Mouse (Mus musculus) cerebellum, adult (tissue): ENCODE measurements around the gene Zfp654.

ENCODE experiments used
- ATAC-seq: cut with Nextera tagmentation; 2 replicates; pipeline ENCODE4 v1.9.2; 2017; ENCODE audit warnings: mild to moderate bottlenecking, moderate library complexity, mixed read lengths; ENCODE audit not compliant: insufficient number of reproducible peaks, low FRiP score, low TSS enrichment

Zfp654 gene

DNA sequence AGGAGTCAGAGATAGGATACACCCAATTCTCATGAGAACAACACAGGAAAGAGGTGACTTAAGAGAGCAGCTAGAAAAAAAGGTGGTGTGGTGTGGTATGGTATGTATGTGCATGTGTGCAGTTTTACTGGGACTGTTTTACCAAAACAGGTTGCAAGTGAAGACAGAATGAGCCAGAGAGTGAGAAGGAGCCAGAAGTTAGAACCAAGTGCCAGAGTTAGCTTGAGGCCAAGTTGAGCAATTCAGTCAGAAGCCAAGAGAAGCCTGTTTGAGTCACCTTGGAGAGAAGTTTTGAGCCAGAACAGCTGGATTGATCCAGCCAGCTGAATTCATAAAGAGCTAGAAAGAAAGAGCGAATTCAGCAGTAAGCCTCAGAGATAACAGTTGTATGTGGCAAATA lies 75.9 kb downstream of the Zfp654 start:
- ATAC-seq = no peak

DNA sequence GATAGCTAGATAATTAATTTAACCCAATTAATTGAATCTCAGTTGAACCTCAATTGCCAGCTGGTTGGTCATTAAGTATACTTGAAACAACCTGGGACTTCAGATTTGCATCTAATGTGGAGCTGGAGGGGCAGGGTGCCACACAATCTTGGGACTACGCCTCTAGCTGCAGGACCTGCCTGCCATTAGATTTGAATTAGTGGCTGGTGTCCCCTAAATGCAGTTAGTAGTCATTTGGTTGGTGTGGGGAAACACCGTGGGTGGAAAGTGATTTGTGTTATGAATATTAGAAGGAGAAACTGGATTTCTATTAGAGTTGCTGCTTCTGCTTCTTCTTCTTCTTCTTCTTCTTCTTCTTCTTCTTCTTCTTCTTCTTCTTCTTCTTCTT lies 80.0 kb downstream of the Zfp654 start:
- no peak for ATAC-seq

DNA sequence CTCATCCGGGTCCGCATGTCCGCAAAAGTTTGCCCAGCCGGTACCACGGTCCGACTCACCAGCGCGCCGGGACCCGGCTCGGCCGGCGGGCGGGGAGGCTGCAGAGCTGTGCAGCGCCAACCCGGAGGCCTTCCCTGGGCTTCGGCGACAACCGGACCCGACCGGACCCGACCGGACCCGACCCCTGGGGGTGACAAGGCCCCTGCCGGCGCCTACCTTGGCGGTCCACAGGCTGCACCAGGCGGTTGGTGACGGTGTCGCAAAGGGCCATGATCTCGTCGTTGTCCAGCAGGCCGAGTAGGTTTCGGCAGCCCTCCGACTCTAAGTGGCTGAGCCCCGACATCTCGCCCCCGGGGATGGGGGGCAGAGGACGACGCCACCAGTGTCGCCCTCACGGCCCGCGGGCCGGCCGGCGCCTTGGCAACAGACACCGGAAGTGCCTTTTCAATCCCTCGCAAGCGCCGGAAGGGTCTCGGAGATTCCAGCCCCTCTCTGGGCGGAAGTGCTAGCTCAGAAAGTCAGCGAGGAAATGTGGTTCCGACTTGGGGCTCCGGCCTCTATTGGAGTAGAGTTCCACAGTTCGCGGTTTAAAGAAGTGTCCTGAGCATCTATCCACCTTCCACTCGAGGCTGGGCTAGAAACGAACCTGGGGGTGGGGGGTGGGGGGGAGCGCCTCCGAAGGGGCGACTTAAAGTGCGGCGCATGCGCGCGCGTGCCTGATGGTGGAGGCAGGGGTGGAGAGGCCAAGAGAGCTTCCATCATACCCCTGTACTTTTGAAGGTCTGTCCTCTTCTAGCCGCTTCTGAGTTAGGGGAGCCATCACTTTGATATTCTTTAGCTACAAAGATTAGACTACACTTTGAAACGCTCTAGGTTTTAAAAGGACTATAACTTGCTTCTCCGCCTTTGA lies 80.7 kb downstream of the Zfp654 start, which contains the start of gene 4930453N24Rik:
Gene 4930453N24Rik, minus strand, starts transcription at position 641 of the 910 bp plus-strand sequence.
- peak; percentile 97 for ATAC-seq

DNA sequence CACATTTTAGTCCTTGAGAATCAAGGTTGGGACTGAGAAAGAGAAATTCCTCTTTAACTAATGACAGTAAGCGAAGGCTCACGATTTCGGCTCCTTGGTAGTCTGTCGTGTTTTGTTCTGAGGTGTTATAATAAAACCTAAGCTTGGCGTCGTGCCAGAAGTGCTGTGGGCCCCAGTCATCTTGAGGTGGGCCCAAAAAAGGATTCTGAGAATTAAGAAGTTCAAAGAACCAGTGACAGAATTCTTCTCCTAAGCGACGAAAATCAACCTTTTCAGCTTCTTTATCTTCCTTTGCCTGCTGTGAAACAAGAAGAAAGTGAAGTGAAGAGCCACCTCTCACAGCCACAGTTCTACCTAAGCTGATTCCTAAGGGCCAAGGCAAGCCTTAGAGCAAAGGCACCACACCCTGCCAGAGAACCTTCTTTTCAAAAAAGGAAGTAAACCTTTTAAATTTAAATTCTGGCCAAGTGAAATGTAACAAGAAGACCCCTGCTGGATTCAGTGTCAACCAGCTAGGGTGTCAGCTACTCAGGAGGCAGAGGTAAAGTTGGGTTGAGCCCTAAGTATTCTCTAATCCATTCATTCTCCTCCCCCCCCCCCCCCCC lies 84.7 kb downstream of the Zfp654 start:
- ATAC-seq = no peak

DNA sequence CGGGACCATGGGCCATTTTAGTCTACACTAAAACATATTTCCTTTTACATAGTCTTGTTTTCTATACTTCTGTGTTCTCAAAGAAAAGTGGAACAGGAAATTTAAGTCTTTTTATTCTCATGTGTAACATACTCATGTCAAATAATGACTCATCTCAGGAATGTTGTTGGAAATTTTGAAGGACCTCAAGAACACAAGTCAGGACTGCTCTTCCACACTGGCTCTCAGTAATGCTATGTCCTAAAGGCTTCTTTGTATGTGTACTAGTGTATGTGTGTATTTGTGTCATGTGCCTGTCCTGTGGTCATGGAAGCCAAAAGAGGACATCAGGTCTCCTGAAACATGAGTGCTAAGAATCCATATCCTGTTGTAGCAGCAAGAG lies 92.2 kb downstream of the Zfp654 start:
- ATAC-seq = no peak

DNA sequence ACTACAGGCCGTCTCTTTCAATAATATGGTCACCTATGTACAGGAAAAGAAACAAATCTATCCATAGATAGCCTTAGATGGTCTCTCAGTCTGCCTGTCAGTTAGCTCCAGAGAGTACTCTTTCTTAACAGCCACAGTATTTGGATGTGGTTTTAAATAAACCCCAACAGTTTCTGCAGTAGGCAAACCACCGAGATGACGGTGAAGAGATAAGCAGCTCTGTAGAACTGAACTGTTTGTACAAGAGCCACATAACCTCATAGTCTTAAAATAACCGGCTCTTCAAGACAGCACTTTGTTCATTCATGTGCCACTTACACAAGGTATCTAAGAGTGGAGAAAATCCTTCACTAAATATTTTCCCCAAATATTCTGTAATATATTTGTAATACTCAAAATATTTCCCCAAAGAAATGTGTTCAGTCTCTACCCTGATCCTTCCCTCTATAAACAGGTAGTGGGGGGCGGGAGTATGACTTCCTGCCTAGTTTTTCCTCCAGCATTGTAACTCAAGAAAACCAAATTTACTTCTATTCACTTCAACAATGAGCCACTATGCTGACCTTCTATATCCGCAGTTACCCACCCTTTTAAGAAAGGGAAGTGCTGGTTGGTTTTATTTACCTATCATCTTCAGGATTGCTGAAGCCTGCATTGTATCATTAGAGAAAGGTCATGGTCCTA lies 92.7 kb downstream of the Zfp654 start:
- no peak for ATAC-seq

DNA sequence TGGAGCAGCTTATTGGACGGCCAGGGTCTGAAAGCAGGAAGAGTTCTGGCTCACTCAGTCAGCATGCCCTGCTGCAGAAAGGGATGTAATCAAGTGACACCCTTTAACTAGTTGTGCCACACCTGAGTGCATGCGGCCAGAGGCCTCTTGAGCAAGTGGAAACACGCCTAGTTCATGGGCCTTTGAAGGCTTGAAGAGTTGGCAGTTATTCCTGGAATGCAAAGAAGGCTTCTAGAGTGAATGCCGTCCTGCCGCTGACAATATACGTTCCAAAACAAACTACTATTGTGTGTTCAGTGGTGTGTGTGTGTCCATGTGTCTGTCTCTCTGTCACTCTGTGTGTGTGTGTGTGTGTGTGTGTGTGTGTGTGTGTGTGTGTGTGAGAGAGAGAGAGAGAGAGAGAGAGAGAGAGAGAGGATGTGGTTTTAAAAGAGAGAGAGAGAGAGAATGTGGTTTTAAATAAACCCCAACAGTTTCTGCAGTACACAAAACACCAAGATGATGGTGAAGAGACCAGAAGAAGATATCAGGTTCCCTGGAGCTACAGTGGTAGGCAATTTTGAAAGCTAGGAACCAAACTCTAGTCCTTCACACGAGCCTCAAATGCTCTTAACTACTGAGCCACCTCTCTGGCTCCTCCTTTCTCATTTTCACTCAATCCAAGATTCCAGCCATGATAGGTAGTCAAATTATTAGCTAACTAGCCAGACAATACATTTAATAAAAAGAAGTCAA lies 93.6 kb downstream of the Zfp654 start:
- ATAC-seq = no peak

DNA sequence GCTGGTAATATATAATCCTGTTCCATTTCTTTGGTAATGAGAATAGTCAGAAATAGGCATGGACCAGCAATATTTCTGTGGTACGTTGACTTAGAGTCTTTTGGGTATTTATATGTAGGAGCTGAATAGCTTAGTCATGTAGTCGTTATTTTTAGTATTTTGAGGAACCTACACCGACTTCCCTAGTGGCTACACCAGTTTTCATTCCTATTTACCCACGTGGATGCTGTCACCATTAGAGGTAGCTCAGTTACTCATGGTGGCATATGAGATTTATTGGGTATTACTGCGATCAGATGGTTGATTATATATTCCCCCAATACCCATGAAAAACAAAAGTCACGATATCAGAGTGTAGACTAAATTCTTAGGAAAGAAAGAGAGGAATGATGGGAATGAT lies 95.1 kb downstream of the Zfp654 start:
- no peak for ATAC-seq

DNA sequence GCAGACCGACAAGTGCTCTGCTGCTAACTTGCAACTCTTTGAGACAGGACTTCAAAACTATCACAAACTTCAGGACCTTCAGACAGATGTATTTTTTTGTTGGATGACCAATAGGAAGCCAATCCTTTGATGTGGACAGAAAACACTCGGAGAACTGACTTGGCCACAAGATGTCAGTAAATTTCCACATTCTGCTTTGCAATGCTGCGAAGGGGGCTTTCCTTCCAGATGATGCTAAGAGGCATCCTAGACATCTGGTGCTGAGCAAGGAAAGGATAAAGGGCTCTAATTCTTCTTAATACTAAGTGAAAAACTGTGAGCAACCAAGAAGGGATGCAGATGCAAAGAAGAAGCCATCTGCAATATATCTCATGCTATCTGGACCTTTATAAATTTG lies 96.7 kb downstream of the Zfp654 start:
- ATAC-seq = no peak

DNA sequence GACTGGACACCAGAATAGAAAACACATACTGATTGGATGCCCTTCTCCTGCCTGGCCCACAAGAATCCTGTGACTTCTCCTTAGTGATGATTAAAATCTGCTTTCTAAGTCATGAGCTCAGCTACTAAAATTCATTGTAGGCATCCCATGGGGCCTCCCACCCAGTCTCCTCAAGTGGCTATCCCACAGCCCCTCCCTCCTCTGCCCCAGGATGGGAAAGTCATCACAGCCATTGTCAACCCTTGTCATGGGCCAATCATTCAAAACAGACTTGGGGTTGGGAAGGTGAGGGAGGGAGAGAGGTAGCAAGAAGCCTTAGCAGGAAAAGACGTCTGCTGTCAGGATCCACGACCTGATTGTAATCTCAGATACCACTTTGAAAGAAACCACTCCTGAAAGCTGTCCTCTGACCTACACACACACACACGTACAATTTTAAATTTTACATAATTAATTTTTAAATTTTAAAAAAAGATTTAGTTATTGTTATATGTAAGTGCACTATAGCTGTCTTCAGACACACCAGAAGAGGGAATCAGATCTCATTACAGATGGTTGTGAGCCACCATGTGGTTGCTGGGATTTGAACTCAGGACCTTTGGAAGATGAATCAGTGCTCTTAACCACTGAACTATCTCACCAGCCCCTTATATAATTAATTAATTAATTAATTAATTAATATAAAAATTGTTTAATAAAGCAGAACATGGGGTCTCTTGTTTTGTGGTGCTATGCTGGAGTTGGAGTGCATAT lies 97.3 kb downstream of the Zfp654 start:
- no peak for ATAC-seq

DNA sequence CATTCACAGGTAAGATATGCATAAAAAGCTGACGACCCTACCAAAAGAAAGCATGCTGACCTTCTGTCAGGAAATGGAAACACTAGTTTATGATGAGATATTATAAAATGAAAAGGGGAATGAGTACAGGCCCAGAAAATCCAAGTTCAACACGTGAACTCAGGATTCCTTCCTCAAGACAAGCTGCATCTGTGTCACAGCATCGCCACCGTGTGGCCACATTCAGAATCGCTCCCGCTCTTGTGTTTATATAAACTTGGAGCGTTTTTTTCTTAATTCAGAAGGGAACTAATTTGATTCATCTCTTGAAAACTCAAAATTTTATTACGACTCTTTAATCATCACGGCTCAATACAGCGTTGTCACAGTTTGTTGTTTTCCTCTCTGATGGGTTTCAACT lies 103.2 kb downstream of the Zfp654 start:
- ATAC-seq = no peak; the same call in 1 of the 2 replicates

DNA sequence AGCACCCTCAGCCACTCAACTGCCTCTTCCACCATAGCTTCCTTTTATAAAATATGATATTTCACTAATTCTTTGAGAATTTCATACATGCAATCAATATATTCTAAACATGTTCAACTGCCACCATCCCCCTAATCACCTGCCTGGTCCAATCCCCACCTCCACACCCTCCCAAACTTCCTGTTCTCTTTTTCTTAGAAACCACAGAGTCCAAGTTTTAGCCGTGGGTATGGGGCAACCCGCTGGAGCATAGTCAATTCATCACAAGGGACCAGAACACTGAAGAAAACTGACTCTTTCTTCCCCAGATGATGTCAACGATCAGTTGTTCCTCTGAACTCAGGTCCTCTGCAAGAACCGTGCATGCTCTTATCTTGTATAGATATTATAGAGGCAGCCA lies 106.4 kb downstream of the Zfp654 start:
- ATAC-seq = no peak

DNA sequence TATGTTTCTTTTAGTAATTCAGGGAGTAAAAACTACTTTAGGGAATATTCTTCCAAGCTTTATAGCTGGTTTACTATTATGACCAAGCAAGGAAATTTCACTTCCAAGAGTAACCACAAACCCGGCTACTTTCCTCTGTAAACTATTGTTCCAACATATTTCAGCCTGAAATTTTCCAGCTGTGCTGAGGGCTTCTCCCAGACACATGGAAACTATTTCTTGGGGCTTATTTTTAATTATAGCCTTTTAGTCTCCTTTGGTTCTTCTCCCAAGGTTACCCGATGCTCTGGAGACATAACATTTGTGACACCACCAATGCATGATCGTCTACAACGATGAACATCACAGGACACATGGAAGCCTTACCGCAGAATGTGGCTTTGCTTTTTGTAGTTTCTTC lies 114.2 kb downstream of the Zfp654 start:
- ATAC-seq = no peak
